Mouse (Mus musculus) adrenal gland, adult 2 months (tissue): ENCODE measurements around the gene Dnajc28. TPM values are rescaled to one million over a fixed set of nuclear protein-coding genes. Genes with fewer than 3 reads are reported as not detected.

Experiments
- DNase-seq: peaks from one replicate; pipeline ENCODE4 v3.0.0; 2021
- polyA plus RNA-seq: library from polyadenylated mRNA; depleted of rRNA; stranded (reverse); fragments of >200 nt; gene quantifications from 2 replicates; pipeline ENCODE4 v1.2.3, GENCODE M21; 2012
- total RNA-seq, 2 experiments: library from RNA; stranded (reverse); gene quantifications; 2 replicates each; pipeline ENCODE4 v1.2.3; 2021

The Dnajc28 gene
- total and polyA plus RNA-seq, 3 experiments = 0.70 to 16.6 (median 10.3) TPM

GRCm38 (mm10) chr16:91632940-91633339, 14.1 kb upstream of the Dnajc28 start:
- DNase-seq = no peak

- peak; percentile 86 for DNase-seq
These were observed 13.6 kb upstream of the Dnajc28 start for GRCm38 (mm10) chr16:91632439-91632838.

GRCm38 (mm10) chr16:91630584-91630983, 11.8 kb upstream of the Dnajc28 start:
- no peak for DNase-seq

- DNase-seq = no peak
These were observed 10.9 kb upstream of the Dnajc28 start for GRCm38 (mm10) chr16:91629749-91630148.

- no peak for DNase-seq
These were observed 9.8 kb upstream of the Dnajc28 start for GRCm38 (mm10) chr16:91628673-91629072.

GRCm38 (mm10) chr16:91627831-91628230, 9.0 kb upstream of the Dnajc28 start:
- no peak for DNase-seq

GRCm38 (mm10) chr16:91623074-91623473, 4.2 kb upstream of the Dnajc28 start:
- DNase-seq = no peak

- no peak for DNase-seq
These were observed 2.2 kb upstream of the Dnajc28 start for GRCm38 (mm10) chr16:91620991-91621390.

- DNase-seq = no peak
These were observed 1.4 kb upstream of the Dnajc28 start for GRCm38 (mm10) chr16:91620185-91620584.

- DNase-seq = no peak
These were observed 4.3 kb downstream of the Dnajc28 start for GRCm38 (mm10) chr16:91614552-91614951.

GRCm38 (mm10) chr16:91612525-91612924, 6.3 kb downstream of the Dnajc28 start:
- DNase-seq = peak; percentile 62

- DNase-seq = peak; percentile 36
These were observed 7.6 kb downstream of the Dnajc28 start for GRCm38 (mm10) chr16:91611248-91611647.

GRCm38 (mm10) chr16:91609501-91610245, 9.2 kb downstream of the Dnajc28 start:
- DNase-seq = peak; percentile 84

GRCm38 (mm10) chr16:91606958-91607357, 11.9 kb downstream of the Dnajc28 start:
- DNase-seq = no peak

GRCm38 (mm10) chr16:91605156-91605555, 13.7 kb downstream of the Dnajc28 start:
- no peak for DNase-seq

- DNase-seq = no peak
These were observed 17.1 kb downstream of the Dnajc28 start for GRCm38 (mm10) chr16:91601693-91602092.

- no peak for DNase-seq
These were observed 17.7 kb downstream of the Dnajc28 start for GRCm38 (mm10) chr16:91601081-91601480.

GRCm38 (mm10) chr16:91599242-91599641, 19.6 kb downstream of the Dnajc28 start:
- DNase-seq = no peak

GRCm38 (mm10) chr16:91597672-91598010, 21.2 kb downstream of the Dnajc28 start, which contains the start of gene Tmem50b:
Gene Tmem50b (minus strand): TSS chr16:91597800.
- DNase-seq = peak; percentile 100

GRCm38 (mm10) chr16:91596779-91597671, 21.8 kb downstream of the Dnajc28 start:
- no peak for DNase-seq

- no peak for DNase-seq
These were observed 22.4 kb downstream of the Dnajc28 start for GRCm38 (mm10) chr16:91596397-91596778.

GRCm38 (mm10) chr16:91595076-91595475, 23.8 kb downstream of the Dnajc28 start:
- DNase-seq = peak; percentile 35

- DNase-seq = no peak
These were observed 25.6 kb downstream of the Dnajc28 start for GRCm38 (mm10) chr16:91593262-91593661.
